Mouse (Mus musculus) liver, embryonic 14.5 days (tissue): Measurements from ENCODE around the gene Tsnaxip1. TPM values are rescaled to one million over a fixed set of nuclear protein-coding genes. Genes with fewer than 3 reads are reported as not detected.

Experiments
- ATAC-seq: fragments of 200-750 bp; cut with Nextera tagmentation; 2 replicates; pipeline ENCODE4 v1.8.0; 2017; ENCODE audit warnings: moderate number of reproducible peaks, mild to moderate bottlenecking, moderate library complexity; ENCODE audit not compliant: insufficient read depth
- DNase-seq, 3 experiments: peaks; one replicate each; pipeline ENCODE4 v3.0.0-alpha.2; 2012 to 2013; ENCODE audit warnings: low read depth in 3 of 3, low spot score in 3 of 3
- H3K27ac ChIP-seq: fragments of 300-500 bp; sonication (generic); 2 replicates; pipeline ENCODE4 v1.5.1; 2014; ENCODE audit warnings: moderate library complexity, mild to moderate bottlenecking, control low read depth, inconsistent platforms
- H3K27me3 ChIP-seq: fragments of 300-500 bp; sonication (generic); 2 replicates; pipeline ENCODE4 v1.6.1; 2014; ENCODE audit warnings: mild to moderate bottlenecking, low read length, moderate library complexity; ENCODE audit not compliant: control insufficient read depth, insufficient read depth
- H3K36me3 ChIP-seq: fragments of 300-500 bp; sonication (generic); replicated peaks from 2 replicates; pipeline ENCODE4 v1.6.1; 2014; ENCODE audit warnings: low read depth; ENCODE audit not compliant: control insufficient read depth, insufficient read depth
- H3K4me1 ChIP-seq, 2 experiments: fragments of 200-500 bp in 1 of 2; fragments of 300-500 bp in 1 of 2; sonication (generic) in 1 of 2; replicated peaks; 2 replicates each; pipeline ENCODE4 v1.6.1; 2012 to 2014; ENCODE audit warnings: antibody characterized with exemption in 1 of 2, inconsistent platforms in 1 of 2, low read length in 1 of 2; ENCODE audit not compliant: control insufficient read depth in 2 of 2, insufficient read depth in 2 of 2
- H3K4me2 ChIP-seq: fragments of 300-500 bp; sonication (generic); 2 replicates; pipeline ENCODE4 v1.6.1; 2014; ENCODE audit warnings: low read depth, mild to moderate bottlenecking, control low read depth, moderate library complexity
- H3K4me3 ChIP-seq, 2 experiments: fragments of 200-500 bp in 1 of 2; fragments of 300-500 bp in 1 of 2; sonication (generic) in 1 of 2; 2 replicates each; pipeline ENCODE4 v1.5.1; 2012 to 2014; ENCODE audit warnings: low read depth in 2 of 2, low read length in 2 of 2, mild to moderate bottlenecking in 2 of 2, control low read depth in 1 of 2, inconsistent platforms in 1 of 2, moderate library complexity in 1 of 2; ENCODE audit not compliant: insufficient read depth in 1 of 2
- H3K9ac ChIP-seq: fragments of 300-500 bp; sonication (generic); replicated peaks from 2 replicates; pipeline ENCODE4 v1.6.1; 2014; ENCODE audit warnings: mild to moderate bottlenecking, control low read depth, moderate library complexity
- H3K9me3 ChIP-seq: fragments of 300-500 bp; sonication (generic); 2 replicates; pipeline ENCODE4 v1.6.1; 2016; ENCODE audit warnings: low read length, mixed read lengths; ENCODE audit not compliant: control insufficient read depth
- CTCF ChIP-seq: IDR thresholded peaks from 2 replicates; pipeline ENCODE4 v1.5.1; 2016; ENCODE audit warnings: antibody characterized with exemption, low read depth, control low read depth
- EP300 ChIP-seq: IDR thresholded peaks from 2 replicates; pipeline ENCODE4 v1.6.1; 2016; ENCODE audit warnings: antibody characterized with exemption, low read depth
- WGBS: fragments of 180-500 bp; shearing (Covaris S2); extraction: QIAGEN DNeasy Blood & Tissue Kit; methylation state at CpG from one replicate; pipeline ENCODE4 v1.1.7; 2014; ENCODE audit not compliant: insufficient replicate concordance; 5-methylcytosine and 5-hydroxymethylcytosine counted together
- polyA plus RNA-seq, 2 experiments: library from polyadenylated mRNA; depleted of rRNA in 1 of 2; stranded (reverse) in 1 of 2; unstranded in 1 of 2; fragments of >200 nt; fragmentation: Nextera tagmentation in 1 of 2; extraction: Ambion mirVana in 1 of 2; gene quantifications; 2 replicates each; pipeline versions ENCODE4 v1.2.1 to v1.2.3; 2012 to 2014

Tsnaxip1 gene
- polyA plus RNA-seq (2012; rRNA removed), result 0.04 and 0.06 TPM in 2 replicates
- 0.06 TPM in 1 of 2 replicates, not detected in the other for polyA plus RNA-seq (2014; fragmentation: Nextera tagmentation; extraction: Ambion mirVana)

- WGBS, result under 1% methylated on average over 52 of the region's 52 CpGs
- peak within 1 kb of the TSS; percentile 92 for H3K4me2 ChIP-seq
- no peaks in the 10 kb centered on the region for H3K9me3 ChIP-seq
- H3K9ac ChIP-seq, result peak within 1 kb of the TSS; percentile 100
- peak within 1 kb of the TSS; percentile 98 to 100 for H3K4me3 ChIP-seq
- peak within 1 kb of the TSS; percentile 100 for H3K27ac ChIP-seq
- peaks cover 38 to 45% of the 10 kb centered on the region in 2 experiments for H3K4me1 ChIP-seq
- H3K27me3 ChIP-seq, result no peaks in the 10 kb centered on the region
- TF ChIP-seq EP300 (0 out of 2 replicates have a peak, but pooled peaks have one; percentile 25), CTCF (no peak)
- peaks cover 44% of the 10 kb centered on the region for H3K36me3 ChIP-seq
- DNase-seq (peak; percentile 99), ATAC-seq (peak; percentile 90)
These were observed at the start of gene Tsnaxip1, which contains the start of gene Ranbp10 for GRCm38 (mm10) chr8:105826861-105827848. Gene Tsnaxip1, plus strand, starts transcription at chr8:105827731. Gene Ranbp10, minus strand, starts transcription at chr8:105827350.

DNA sequence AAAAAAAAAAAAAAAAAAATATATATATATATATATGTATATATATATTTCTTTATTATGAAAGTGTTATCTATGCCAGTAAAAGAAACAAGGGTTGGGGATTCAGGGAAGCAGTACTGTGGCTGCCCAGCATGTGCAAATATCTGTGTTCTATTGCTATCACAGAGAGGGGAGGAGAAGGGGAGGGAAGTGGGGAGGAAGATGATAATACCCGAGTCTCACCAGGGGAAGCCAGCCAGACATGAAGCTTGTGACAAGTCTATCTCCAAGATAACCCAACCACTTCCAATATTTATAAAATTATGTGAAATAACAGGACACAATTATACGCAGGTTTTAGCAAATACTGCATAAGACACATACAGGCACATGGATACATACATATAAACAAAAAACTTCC, 49.7 kb upstream of the Tsnaxip1 start:
- H3K4me2 ChIP-seq, result no peak overlapping the region
- 45% methylated on average over 2 of the region's 2 CpGs for WGBS
- H3K9me3 ChIP-seq, result no peaks in the 10 kb centered on the region
- no peak overlapping the region for H3K27ac ChIP-seq
- DNase-seq (no peak), ATAC-seq (no peak)
- no peaks in the 10 kb centered on the region for H3K4me1 ChIP-seq
- no peak overlapping the region for H3K4me3 ChIP-seq
- peaks cover 100% of the 10 kb centered on the region for H3K36me3 ChIP-seq
- H3K27me3 ChIP-seq, result no peaks in the 10 kb centered on the region
- no peak for TF ChIP-seq EP300
- no peak for TF ChIP-seq CTCF
- no peak overlapping the region for H3K9ac ChIP-seq

GRCm38 (mm10) chr8:105780298-105780697, 47.2 kb upstream of the Tsnaxip1 start:
- H3K9ac ChIP-seq, result no peak overlapping the region
- H3K4me2 ChIP-seq, result no peak overlapping the region
- DNase-seq (no peak), ATAC-seq (no peak)
- no peak overlapping the region for H3K27ac ChIP-seq
- 69% methylated on average over 5 of the region's 5 CpGs for WGBS
- no peaks in the 10 kb centered on the region for H3K4me1 ChIP-seq
- H3K4me3 ChIP-seq, result no peak overlapping the region
- TF ChIP-seq EP300 (no peak), CTCF (no peak)
- peaks cover 100% of the 10 kb centered on the region for H3K36me3 ChIP-seq
- H3K27me3 ChIP-seq, result no peaks in the 10 kb centered on the region
- H3K9me3 ChIP-seq, result no peaks in the 10 kb centered on the region

DNA sequence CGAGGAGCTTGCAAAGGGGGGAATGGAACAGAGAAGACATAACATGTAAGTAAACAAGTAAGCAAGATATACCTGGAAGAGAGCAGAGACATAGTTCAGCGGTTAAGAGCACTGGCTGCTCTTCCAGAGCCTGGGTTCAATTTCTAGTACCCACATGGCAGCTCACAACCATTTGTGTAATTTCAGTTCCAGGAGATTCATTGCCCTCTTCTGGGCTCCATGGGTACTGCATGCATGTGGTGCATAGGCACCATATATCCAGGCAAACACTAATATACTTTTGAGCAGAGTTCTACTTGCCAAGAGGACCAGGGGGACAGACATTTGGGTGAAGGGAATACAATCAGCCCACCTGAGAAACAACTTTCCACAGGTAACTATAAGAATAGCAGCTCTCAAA, 39.3 kb upstream of the Tsnaxip1 start:
- no peak overlapping the region for H3K4me2 ChIP-seq
- ATAC-seq (no peak), DNase-seq (peak; percentile 42 to 52 (median 46))
- H3K27me3 ChIP-seq, result no peaks in the 10 kb centered on the region
- no peaks in the 10 kb centered on the region for H3K9me3 ChIP-seq
- H3K9ac ChIP-seq, result no peak overlapping the region
- no peaks in the 10 kb centered on the region; a peak in 3 of 4 replicates for H3K4me1 ChIP-seq
- 91% methylated on average over 2 of the region's 2 CpGs for WGBS
- no peak for TF ChIP-seq EP300
- TF ChIP-seq CTCF, result peak; percentile 83
- H3K36me3 ChIP-seq, result peaks cover 98% of the 10 kb centered on the region
- H3K4me3 ChIP-seq, result no peak overlapping the region
- no peak overlapping the region for H3K27ac ChIP-seq

GRCm38 (mm10) chr8:105788927-105789326, 38.6 kb upstream of the Tsnaxip1 start:
- H3K4me2 ChIP-seq, result no peak overlapping the region
- no peak overlapping the region for H3K27ac ChIP-seq
- no peak overlapping the region for H3K9ac ChIP-seq
- H3K4me3 ChIP-seq, result no peak overlapping the region
- no peak for ATAC-seq
- TF ChIP-seq EP300, result no peak
- no peak for TF ChIP-seq CTCF
- no peak for DNase-seq
- no peaks in the 10 kb centered on the region for H3K9me3 ChIP-seq
- H3K27me3 ChIP-seq, result no peaks in the 10 kb centered on the region
- H3K4me1 ChIP-seq, result no peaks in the 10 kb centered on the region; a peak in 3 of 4 replicates
- WGBS, result 36% methylated on average over 4 of the region's 4 CpGs
- peaks cover 96% of the 10 kb centered on the region for H3K36me3 ChIP-seq
